Mouse (Mus musculus): Measurements from ENCODE around the gene Spata18. TPM values are rescaled to one million over a fixed set of nuclear protein-coding genes. Genes with fewer than 3 reads are reported as not detected.

Spata18 gene
- total RNA-seq, 2 experiments from 2014 or later: not detected

GRCm38 (mm10) chr5:73651855-73652201, 649 bp downstream of the Spata18 start:
- DNase-seq (ENCODE audit: low spot score in 2 of 2): no peak

- no peak for DNase-seq (ENCODE audit: low spot score in 2 of 2)
Measured at GRCm38 (mm10) chr5:73666695-73667094, 15.5 kb downstream of the Spata18 start.

GRCm38 (mm10) chr5:73667877-73668276, 16.7 kb downstream of the Spata18 start:
- no peak for DNase-seq (ENCODE audit: low spot score in 2 of 2)

GRCm38 (mm10) chr5:73669386-73669785, 18.2 kb downstream of the Spata18 start:
- no peak for DNase-seq (ENCODE audit: low spot score in 2 of 2)

GRCm38 (mm10) chr5:73675604-73676003, 24.4 kb downstream of the Spata18 start:
- DNase-seq (ENCODE audit: low spot score in 2 of 2): no peak

- no peak for DNase-seq (ENCODE audit: low spot score in 2 of 2)
Measured at GRCm38 (mm10) chr5:73676626-73677025, 25.4 kb downstream of the Spata18 start.

- DNase-seq (ENCODE audit: low spot score in 2 of 2): no peak
Measured at GRCm38 (mm10) chr5:73683221-73683620, 32.0 kb downstream of the Spata18 start.

- no peak for DNase-seq (ENCODE audit: low spot score in 2 of 2)
Measured at GRCm38 (mm10) chr5:73683706-73684409, 32.7 kb downstream of the Spata18 start.

GRCm38 (mm10) chr5:73686149-73686548, 35.0 kb downstream of the Spata18 start:
- no peak for DNase-seq (ENCODE audit: low spot score in 2 of 2)

- DNase-seq (ENCODE audit: low spot score in 2 of 2): no peak
Measured at GRCm38 (mm10) chr5:73688576-73688975, 37.4 kb downstream of the Spata18 start.

GRCm38 (mm10) chr5:73690146-73690545, 39.0 kb downstream of the Spata18 start:
- no peak for DNase-seq (ENCODE audit: low spot score in 2 of 2)

GRCm38 (mm10) chr5:73691723-73692520, 40.7 kb downstream of the Spata18 start:
- DNase-seq (ENCODE audit: low spot score in 2 of 2): no peak

GRCm38 (mm10) chr5:73693778-73694177, 42.6 kb downstream of the Spata18 start:
- no peak for DNase-seq (ENCODE audit: low spot score in 2 of 2)

GRCm38 (mm10) chr5:73694254-73695015, 43.3 kb downstream of the Spata18 start:
- no peak for DNase-seq (ENCODE audit: low spot score in 2 of 2)

GRCm38 (mm10) chr5:73697700-73698099, 46.5 kb downstream of the Spata18 start:
- no peak for DNase-seq (ENCODE audit: low spot score in 2 of 2)

GRCm38 (mm10) chr5:73701063-73701890, 50.1 kb downstream of the Spata18 start:
- no peak for DNase-seq (ENCODE audit: low spot score in 2 of 2)

GRCm38 (mm10) chr5:73701946-73702710, 50.9 kb downstream of the Spata18 start:
- DNase-seq (ENCODE audit: low spot score in 2 of 2): no peak

- DNase-seq (ENCODE audit: low spot score in 2 of 2): no peak
Measured at GRCm38 (mm10) chr5:73703096-73703495, 51.9 kb downstream of the Spata18 start.

- no peak for DNase-seq (ENCODE audit: low spot score in 2 of 2)
Measured at GRCm38 (mm10) chr5:73704263-73704662, 53.1 kb downstream of the Spata18 start.

GRCm38 (mm10) chr5:73704757-73705156, 53.6 kb downstream of the Spata18 start:
- DNase-seq (ENCODE audit: low spot score in 2 of 2): no peak
